Mouse (Mus musculus) kidney, postnatal 4 days (tissue): ENCODE results near the gene Atp5mpl.

Experiments
- DNase-seq, 2 experiments: peaks; one replicate each; pipeline ENCODE4 v3.0.0; 2021; ENCODE audit warnings: mixed read lengths in 2 of 2

Atp5mpl gene

DNA sequence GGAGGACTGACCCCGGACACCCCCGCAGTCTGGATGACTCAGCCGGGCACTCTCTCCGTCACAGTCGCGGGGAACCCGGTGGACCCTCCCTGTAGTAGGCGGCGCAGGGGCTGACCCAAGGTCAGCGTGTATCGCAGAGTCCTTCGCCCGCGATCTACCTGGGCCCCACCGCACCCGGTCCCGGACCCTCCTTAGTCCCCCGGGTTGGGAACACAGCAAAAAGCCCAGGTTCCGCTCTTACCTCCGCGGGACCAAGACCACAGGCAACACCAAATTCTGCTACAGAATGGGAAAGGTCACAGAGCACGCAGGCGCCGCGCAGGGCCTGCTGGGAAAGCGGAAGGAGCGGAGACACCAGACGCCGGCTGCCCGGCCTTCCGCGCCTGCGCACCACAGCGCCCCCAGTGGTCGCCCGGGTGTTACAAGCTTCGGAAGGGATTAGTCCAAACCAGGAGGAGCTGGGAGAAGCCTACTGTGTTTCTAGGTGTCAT, at the start of gene Atp5mpl:
Gene Atp5mpl (minus strand): TSS at position 295 of the 491 bp plus-strand sequence.
- DNase-seq = peak; percentile 99

DNA sequence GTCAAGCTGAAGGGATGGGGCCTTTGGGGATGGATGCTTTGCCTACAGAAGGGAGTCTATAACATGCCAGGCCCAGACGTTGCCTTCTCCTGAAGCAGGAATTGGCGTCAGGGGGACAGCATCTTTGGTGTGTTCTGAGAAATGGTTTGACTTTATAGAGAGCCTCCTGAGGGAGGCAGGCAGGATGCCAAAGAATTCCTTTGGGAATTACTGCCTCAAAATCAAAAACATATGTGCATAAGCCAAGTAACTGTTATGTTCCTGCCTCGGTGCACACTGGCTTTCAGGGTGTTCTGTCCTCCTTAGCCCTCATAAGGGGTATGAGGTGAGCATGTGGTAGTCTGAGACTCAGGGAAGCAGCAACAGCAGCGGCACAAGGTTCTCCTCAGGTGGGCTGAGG, 49.6 kb upstream of the Atp5mpl start:
- DNase-seq = no peak

GRCm38 (mm10) chr12:112013271-112013801, 46.6 kb upstream of the Atp5mpl start:
- DNase-seq = peak; percentile 30 to 57

GRCm38 (mm10) chr12:112012511-112013270, 45.9 kb upstream of the Atp5mpl start:
- DNase-seq = peak; percentile 65 to 73

- DNase-seq = peak; percentile 86 to 89
Measured at GRCm38 (mm10) chr12:112001223-112001622, 34.4 kb upstream of the Atp5mpl start.

- no peak for DNase-seq
Measured at GRCm38 (mm10) chr12:111999735-112000134, 33.0 kb upstream of the Atp5mpl start.

GRCm38 (mm10) chr12:111995161-111995560, 28.4 kb upstream of the Atp5mpl start:
- DNase-seq = no peak

DNA sequence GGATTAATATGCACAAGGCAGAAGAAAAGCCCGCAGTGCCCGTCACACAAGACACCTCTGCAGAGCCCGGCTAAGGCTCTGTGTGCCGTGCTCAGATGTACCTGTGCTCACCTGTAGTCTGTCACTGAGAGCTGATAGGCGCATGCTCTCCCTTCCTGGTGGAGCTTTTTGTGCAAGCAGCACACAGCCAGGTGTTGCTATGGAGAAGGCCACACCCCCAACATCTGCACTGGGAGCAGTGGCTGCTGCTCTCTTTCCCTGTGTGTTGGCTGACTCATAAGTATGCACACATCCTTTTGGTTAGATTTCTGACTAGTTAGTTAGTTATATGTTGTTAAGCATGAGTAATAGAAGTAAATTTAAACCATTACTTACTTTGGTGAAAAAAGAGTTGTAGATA, 25.8 kb upstream of the Atp5mpl start:
- DNase-seq = no peak

DNA sequence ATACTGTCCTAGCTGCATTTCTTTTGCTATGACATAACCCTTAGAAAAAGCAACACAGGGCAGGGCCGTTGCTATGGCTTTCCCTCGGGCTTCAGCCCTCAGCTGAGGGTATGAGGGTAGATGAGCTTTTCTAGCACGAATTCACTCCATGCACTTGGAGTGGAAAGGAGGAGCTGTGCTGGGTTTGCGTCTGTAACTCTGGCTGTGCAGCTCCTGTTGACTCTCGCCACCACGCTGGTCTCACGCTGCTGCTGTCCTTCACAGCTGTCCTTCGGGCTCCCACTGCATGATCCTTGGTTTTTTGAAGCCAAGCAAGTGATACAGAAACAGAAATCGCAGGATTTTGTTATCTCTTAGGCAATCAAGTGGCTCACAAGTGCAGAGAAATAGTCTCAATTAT, 20.0 kb upstream of the Atp5mpl start:
- DNase-seq = no peak

DNA sequence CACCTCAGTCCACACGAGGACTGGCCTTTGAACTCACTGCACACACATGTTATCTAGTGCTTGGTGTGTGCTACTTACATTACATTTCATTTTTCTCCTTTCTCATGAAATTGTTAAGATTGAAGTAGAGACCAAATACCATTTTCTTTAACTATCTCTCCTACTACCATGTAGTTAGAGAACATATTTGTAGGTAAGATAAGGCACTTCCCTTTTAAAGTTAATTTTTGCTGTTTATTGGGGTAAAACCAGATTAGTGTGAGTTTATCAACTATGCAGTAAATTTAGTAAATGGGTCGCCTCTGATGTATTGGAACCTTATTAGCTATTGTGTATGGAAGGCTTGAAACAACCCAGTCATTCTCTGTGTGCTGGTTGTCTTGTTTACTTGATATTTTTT, 16.4 kb upstream of the Atp5mpl start:
- no peak for DNase-seq

DNA sequence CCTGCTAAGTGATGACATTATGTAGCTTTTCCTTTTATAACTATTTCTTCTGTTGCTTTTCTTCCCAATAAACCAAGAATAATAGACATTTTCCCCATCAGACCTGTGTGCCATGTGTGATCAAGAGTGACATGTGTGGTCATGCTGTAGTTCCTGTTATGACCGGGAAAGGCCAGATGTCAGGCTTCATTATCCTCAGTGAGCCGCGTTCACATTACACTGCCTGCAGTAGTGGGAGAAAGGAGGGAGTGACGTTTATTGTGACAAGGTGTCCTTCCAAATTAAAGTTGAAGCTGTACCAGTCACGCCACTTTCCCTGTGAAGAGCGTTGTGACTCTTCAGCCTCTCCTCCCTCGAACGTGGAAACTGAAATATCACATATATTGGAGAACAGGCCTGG, 15.1 kb upstream of the Atp5mpl start:
- no peak for DNase-seq

DNA sequence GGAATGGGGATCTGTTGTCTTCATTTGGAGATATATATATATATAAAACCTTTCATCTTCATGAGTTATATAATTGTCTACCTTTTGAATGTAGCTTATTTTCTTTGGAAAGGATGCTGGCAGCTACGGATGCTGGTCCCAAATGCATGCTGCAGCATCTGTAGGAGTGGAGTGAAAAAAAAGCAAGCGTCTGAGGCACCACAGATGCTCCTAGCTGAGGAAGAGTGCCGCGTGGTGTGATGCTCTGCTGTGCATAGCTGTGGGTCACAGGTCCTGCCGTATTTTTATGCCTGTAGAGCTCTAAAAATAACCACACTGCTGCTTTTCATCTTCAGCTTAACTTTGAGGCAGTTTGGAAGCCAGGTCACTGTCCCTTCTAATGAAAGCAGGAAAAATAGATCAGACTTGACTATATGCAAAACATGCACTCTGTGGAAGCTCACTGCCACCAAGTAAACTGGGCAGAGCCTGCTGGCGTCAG, 14.2 kb upstream of the Atp5mpl start, which contains the start of gene Rd3l:
Gene Rd3l (minus strand): TSS at position 431 of the 481 bp plus-strand sequence.
- DNase-seq = no peak

GRCm38 (mm10) chr12:111978274-111978673, 11.5 kb upstream of the Atp5mpl start:
- no peak for DNase-seq

DNA sequence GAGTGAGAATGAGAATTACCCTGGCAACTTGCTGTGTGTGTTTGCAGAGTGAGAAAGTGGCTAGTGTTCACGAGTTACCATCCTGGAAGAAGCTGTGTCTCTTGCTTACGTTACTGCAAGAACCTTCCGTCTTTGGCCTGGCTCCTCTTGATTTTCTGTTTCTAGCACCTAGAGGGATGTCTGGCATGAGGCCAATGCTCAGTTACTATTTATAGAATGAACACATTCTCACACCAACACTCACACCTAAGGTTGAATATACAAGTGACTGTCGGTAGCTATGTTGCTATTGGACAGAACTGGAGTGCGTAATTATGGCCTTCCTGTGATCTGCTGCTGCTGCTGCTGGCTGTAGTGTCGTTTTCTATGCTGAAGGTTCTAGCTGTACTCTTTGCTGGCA, 10.4 kb upstream of the Atp5mpl start:
- DNase-seq = peak in 1 of 2 experiments; percentile 13

DNA sequence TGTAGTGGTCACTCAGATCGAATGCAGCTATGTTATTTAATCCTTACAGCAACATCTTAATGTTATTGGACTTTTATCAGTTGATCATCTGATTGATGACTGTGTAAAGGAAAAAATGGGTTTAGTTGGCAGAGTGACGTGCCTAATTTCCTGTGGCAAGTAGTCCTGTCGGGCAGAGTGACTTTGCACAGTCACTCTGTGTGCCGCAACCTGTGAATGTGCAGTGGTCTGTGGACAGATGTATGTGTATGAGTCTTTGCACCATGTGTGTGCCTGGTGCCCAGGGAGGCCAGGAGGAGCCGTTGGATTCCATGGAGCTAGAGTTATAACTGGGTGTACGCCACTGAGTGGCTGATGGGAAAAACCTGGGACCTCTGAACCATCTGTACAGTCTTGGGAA, 7.8 kb upstream of the Atp5mpl start:
- no peak for DNase-seq

DNA sequence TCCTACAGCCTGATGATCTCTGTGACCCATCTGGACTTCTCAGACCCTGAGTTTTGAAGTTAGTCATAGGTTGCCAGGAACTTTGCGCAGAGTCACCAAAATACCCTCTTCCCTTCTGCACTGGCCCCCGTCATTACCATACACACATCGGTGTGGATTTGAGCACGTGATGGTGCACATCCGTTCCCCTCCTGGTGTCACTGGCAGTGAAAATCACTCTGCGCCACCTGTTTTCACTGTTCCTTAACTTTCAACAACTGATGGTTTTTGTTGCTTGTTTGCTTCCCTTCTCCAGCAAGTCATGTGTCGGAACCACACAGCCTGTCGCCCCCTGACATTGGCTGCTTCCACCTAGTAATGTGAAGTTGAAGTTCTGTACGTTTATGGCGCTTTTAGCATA, 5.7 kb upstream of the Atp5mpl start:
- DNase-seq = no peak

- no peak for DNase-seq
Measured at GRCm38 (mm10) chr12:111971231-111971686, 4.5 kb upstream of the Atp5mpl start, which contains the start of gene Tdrd9. TSS of gene Tdrd9 (plus strand) at chr12:111971559.

GRCm38 (mm10) chr12:111970085-111970484, 3.3 kb upstream of the Atp5mpl start:
- no peak for DNase-seq

- DNase-seq = no peak
Measured at GRCm38 (mm10) chr12:111963339-111963738, 3.4 kb downstream of the Atp5mpl start.

GRCm38 (mm10) chr12:111958101-111958865, 8.5 kb downstream of the Atp5mpl start:
- DNase-seq = peak; percentile 84 to 87

DNA sequence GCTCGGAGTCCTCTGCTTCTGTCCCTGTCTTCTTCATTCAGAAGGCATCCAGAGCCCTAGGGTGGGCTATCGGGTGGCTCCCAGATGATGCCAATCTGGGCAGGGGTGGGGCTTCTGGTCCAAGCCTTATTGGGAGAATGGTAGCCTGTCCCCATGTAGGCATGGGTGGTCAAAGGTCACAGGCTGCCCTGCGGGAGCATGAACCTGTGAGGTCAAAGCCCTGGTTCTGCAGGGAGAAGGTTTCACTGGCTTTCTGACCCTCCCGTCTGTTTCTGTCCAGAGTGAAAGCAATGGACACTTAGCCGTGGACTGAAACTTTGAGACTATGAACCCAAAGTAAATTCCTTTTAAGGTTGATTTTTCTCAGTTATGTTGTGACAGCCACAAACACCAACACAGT, 10.6 kb downstream of the Atp5mpl start:
- no peak for DNase-seq

DNA sequence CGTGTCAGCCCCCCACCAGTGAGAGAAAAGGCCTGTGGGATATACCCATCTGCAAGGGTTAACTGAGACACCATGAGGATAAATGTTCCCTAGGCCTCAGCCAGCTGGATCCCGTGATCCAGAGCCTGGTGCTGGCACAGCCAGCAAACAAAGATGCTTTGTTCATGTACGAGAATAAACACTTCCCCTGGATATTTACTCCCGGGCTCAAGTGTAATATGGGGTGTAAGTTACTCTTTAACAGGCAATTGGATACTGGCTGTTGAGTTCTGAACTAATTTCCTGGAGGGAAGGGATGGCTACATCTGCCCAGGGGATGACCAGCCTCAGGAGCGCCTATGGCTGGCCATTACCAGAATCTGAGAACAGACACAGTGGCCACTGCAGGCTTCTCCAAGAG, 15.1 kb downstream of the Atp5mpl start:
- peak in 1 of 2 experiments; percentile 35 for DNase-seq

GRCm38 (mm10) chr12:111950486-111950885, 16.3 kb downstream of the Atp5mpl start:
- no peak for DNase-seq
